Mouse (Mus musculus) G1E (cell line): ENCODE data around the gene Clcn5. TPM values are rescaled to one million over a fixed set of nuclear protein-coding genes. Genes with fewer than 3 reads are reported as not detected.

Experiments used
- ATAC-seq: 2 replicates; pipeline ENCODE4 v1.8.0; 2016; ENCODE audit warnings: mild to moderate bottlenecking; ENCODE audit not compliant: insufficient number of reproducible peaks, poor library complexity, low FRiP score, severe bottlenecking; ENCODE audit errors: extremely low read depth
- DNase-seq: peaks from one replicate; pipeline ENCODE4 v3.0.0; 2012; ENCODE audit warnings: low spot score
- H3K27me3 ChIP-seq: 2 replicates; pipeline ENCODE4 v1.6.1; 2012; ENCODE audit warnings: mild to moderate bottlenecking, low read length, inconsistent platforms; ENCODE audit not compliant: insufficient read depth
- H3K36me3 ChIP-seq: replicated peaks from 2 replicates; pipeline ENCODE3; 2012; ENCODE audit warnings: mild to moderate bottlenecking, inconsistent platforms
- H3K4me1 ChIP-seq: 2 replicates; pipeline ENCODE4 v1.6.1; 2012; ENCODE audit warnings: low read depth, low read length, inconsistent platforms, mixed read lengths; ENCODE audit not compliant: insufficient read depth
- H3K4me3 ChIP-seq: 2 replicates; pipeline ENCODE4 v1.5.1; 2012; ENCODE audit warnings: low read depth, mild to moderate bottlenecking, inconsistent platforms, low read length, moderate library complexity, mixed read lengths
- H3K9me3 ChIP-seq: replicated peaks from 2 replicates; pipeline ENCODE4 v1.6.1; 2012; ENCODE audit warnings: inconsistent platforms
- CTCF ChIP-seq: IDR thresholded peaks from 2 replicates; pipeline ENCODE4 v1.5.1; 2012; ENCODE audit warnings: low read depth, low read length, inconsistent platforms, mixed read lengths
- GATA1 ChIP-seq: IDR thresholded peaks from 2 replicates; pipeline ENCODE4 v1.6.1; 2012; ENCODE audit warnings: borderline replicate concordance, low read length, inconsistent platforms, mixed read lengths
- GATA2 ChIP-seq: IDR thresholded peaks from 2 replicates; pipeline ENCODE4 v1.6.1; 2012; ENCODE audit warnings: low read depth, low read length, inconsistent platforms, borderline replicate concordance
- POLR2AphosphoS5 ChIP-seq: IDR thresholded peaks from 2 replicates; pipeline ENCODE4 v1.6.1; 2012; ENCODE audit warnings: low read depth, low read length, inconsistent platforms; ENCODE audit not compliant: insufficient replicate concordance
- TAL1 ChIP-seq: conservative IDR thresholded peaks from 2 replicates; pipeline ENCODE4 v1.6.1; 2012; ENCODE audit warnings: low read depth, low read length, inconsistent platforms, mixed read lengths
- polyA plus RNA-seq: library from polyadenylated mRNA; stranded (reverse); fragments of >175 nt; gene quantifications from 2 replicates; pipeline ENCODE4 v1.2.3, GENCODE M21; 2012
- total RNA-seq, 2 experiments: library from RNA; stranded (forward) in 1 of 2; stranded (reverse) in 1 of 2; fragments of 200-1000 nt in 1 of 2; fragments of >200 nt in 1 of 2; fragmentation: Nextera tagmentation in 1 of 2; gene quantifications; 2 replicates each; pipeline ENCODE4 v1.2.3; 2014 to 2017

The Clcn5 gene
- total and polyA plus RNA-seq, 3 experiments = 7.0 to 29.6 (median 27.7) TPM

- ATAC-seq (no peak), DNase-seq (no peak)
- H3K27me3 ChIP-seq = no peaks in the 10 kb centered on the region
- no peaks in the 10 kb centered on the region for H3K9me3 ChIP-seq
- peaks cover 10% of the 10 kb centered on the region for H3K4me1 ChIP-seq
- TF ChIP-seq CTCF = no peak
- no peak for TF ChIP-seq POLR2AphosphoS5
- no peak for TF ChIP-seq TAL1
- no peak for TF ChIP-seq GATA1
- TF ChIP-seq GATA2 = no peak
- peaks cover 3% of the 10 kb centered on the region for H3K36me3 ChIP-seq
- no peak overlapping the region for H3K4me3 ChIP-seq
These were observed 131.5 kb downstream of the Clcn5 start for GRCm38 (mm10) chrX:7187455-7188310.

GRCm38 (mm10) chrX:7170156-7170555 is 149.0 kb downstream of the Clcn5 start:
- DNase-seq = no peak
- ATAC-seq = no peak
- H3K4me1 ChIP-seq = peaks cover 5% of the 10 kb centered on the region; the same call in 1 of the 2 replicates
- no peaks in the 10 kb centered on the region for H3K27me3 ChIP-seq
- H3K4me3 ChIP-seq = no peak overlapping the region
- H3K36me3 ChIP-seq = peaks cover 24% of the 10 kb centered on the region
- TF ChIP-seq TAL1 (no peak), CTCF (no peak), GATA1 (no peak), POLR2AphosphoS5 (no peak), GATA2 (no peak)
- H3K9me3 ChIP-seq = no peaks in the 10 kb centered on the region

- no peaks in the 10 kb centered on the region for H3K27me3 ChIP-seq
- ATAC-seq = no peak
- no peak for DNase-seq
- peaks cover 23% of the 10 kb centered on the region for H3K36me3 ChIP-seq
- H3K4me1 ChIP-seq = peaks cover 5% of the 10 kb centered on the region; the same call in 1 of the 2 replicates
- H3K9me3 ChIP-seq = no peaks in the 10 kb centered on the region
- no peak overlapping the region for H3K4me3 ChIP-seq
- TF ChIP-seq GATA2 = no peak
- TF ChIP-seq CTCF = no peak
- TF ChIP-seq POLR2AphosphoS5 = no peak
- TF ChIP-seq GATA1 = no peak
- TF ChIP-seq TAL1 = no peak
These were observed 150.4 kb downstream of the Clcn5 start for GRCm38 (mm10) chrX:7168799-7169198.

GRCm38 (mm10) chrX:7157976-7158375 is 161.2 kb downstream of the Clcn5 start:
- H3K9me3 ChIP-seq = no peaks in the 10 kb centered on the region
- peaks cover 29% of the 10 kb centered on the region for H3K36me3 ChIP-seq
- TF ChIP-seq GATA2 (no peak), TAL1 (no peak), CTCF (no peak)
- no peaks in the 10 kb centered on the region for H3K4me1 ChIP-seq
- no peak overlapping the region for H3K4me3 ChIP-seq
- no peaks in the 10 kb centered on the region for H3K27me3 ChIP-seq
- DNase-seq = no peak
- no peak for ATAC-seq

GRCm38 (mm10) chrX:7156026-7156732 is 163.0 kb downstream of the Clcn5 start:
- no peak for ATAC-seq
- no peak overlapping the region for H3K4me3 ChIP-seq
- no peak for DNase-seq
- no peaks in the 10 kb centered on the region for H3K27me3 ChIP-seq
- peaks cover 22% of the 10 kb centered on the region for H3K36me3 ChIP-seq
- no peaks in the 10 kb centered on the region for H3K4me1 ChIP-seq
- H3K9me3 ChIP-seq = no peaks in the 10 kb centered on the region
- TF ChIP-seq TAL1 (no peak), GATA2 (no peak), POLR2AphosphoS5 (no peak), CTCF (no peak), GATA1 (no peak)

GRCm38 (mm10) chrX:7150129-7150528 is 169.0 kb downstream of the Clcn5 start:
- TF ChIP-seq POLR2AphosphoS5 (no peak), GATA1 (no peak), TAL1 (no peak), CTCF (no peak), GATA2 (no peak)
- no peak for ATAC-seq
- Histone ChIP-seq H3K4me3 (no peak overlapping the region), H3K9me3 (no peaks in the 10 kb centered on the region), H3K4me1 (no peaks in the 10 kb centered on the region), H3K27me3 (no peaks in the 10 kb centered on the region), H3K36me3 (no peaks in the 10 kb centered on the region)
- no peak for DNase-seq
